12 mouse cellular contexts compared by ENCODE assay signal in genomic region chr12:107971081-107971780, GRCm38 (mm10). TPM values are rescaled to one million over a fixed set of nuclear protein-coding genes. Genes with fewer than 3 reads are reported as not detected.
DNase-seq lines count a peak whose midpoint lies in the region; ATAC-seq and TF ChIP-seq lines count a peak whose summit lies in the region.
"Had no signal": no experiment of that assay in that cellular context is flagged by ENCODE, and none has a peak within 500 bp of the region (broad histone marks: within the 10 kb centered on the region; RNA-seq: fewer than 3 reads in every experiment).

No protein-coding gene starts in this region.

- DNase-seq in T-cell, adult 2 months (ENCODE audit: low spot score), result peak; percentile 65
- DNase-seq in forebrain, embryonic 10.5 days (ENCODE audit: extremely low spot score, low spot score), result no peak
- no peak for DNase-seq in midbrain, postnatal 0 days (ENCODE audit: low spot score)
- no peak for DNase-seq in urinary bladder, postnatal 10 days (ENCODE audit: low spot score)
- no peak for DNase-seq in cerebellum, postnatal 10 days
- DNase-seq in thymus, postnatal 25 days, result no peak
- DNase-seq: adrenal gland, postnatal 14 days; gastrocnemius, adult 2 months; lung, embryonic 14.5 days had no signal

- ATAC-seq in hindbrain, embryonic 15.5 days (ENCODE audit: low FRiP score, low read depth), result peak; percentile 13; the same call in 1 of the 2 replicates
- ATAC-seq in midbrain, postnatal 0 days (ENCODE audit: low FRiP score), result no peak

- no peaks in the 10 kb centered on the region for H3K9me3 ChIP-seq in forebrain, embryonic 10.5 days
- no peaks in the 10 kb centered on the region for H3K9me3 ChIP-seq in hindbrain, embryonic 15.5 days
- H3K9me3 ChIP-seq in midbrain, postnatal 0 days (ENCODE audit: low read length), result no peaks in the 10 kb centered on the region

- H3K36me3 ChIP-seq in forebrain, embryonic 10.5 days (replicated peaks), result peaks cover 9% of the 10 kb centered on the region
- H3K36me3 ChIP-seq in hindbrain, embryonic 15.5 days, result no peaks in the 10 kb centered on the region
- no peaks in the 10 kb centered on the region for H3K36me3 ChIP-seq in midbrain, postnatal 0 days (ENCODE audit: insufficient read depth, low read length)

- H3K9ac ChIP-seq in hindbrain, embryonic 15.5 days, result no peak overlapping the region
- H3K9ac ChIP-seq in midbrain, postnatal 0 days (replicated peaks; ENCODE audit: low read length, poor library complexity, severe bottlenecking), result no peak overlapping the region
- H3K9ac ChIP-seq: lung, embryonic 14.5 days had no signal

- H3K27me3 ChIP-seq in forebrain, embryonic 10.5 days (ENCODE audit: poor library complexity, severe bottlenecking), result peaks cover 27% of the 10 kb centered on the region
- no peaks in the 10 kb centered on the region for H3K27me3 ChIP-seq in hindbrain, embryonic 15.5 days
- no peaks in the 10 kb centered on the region for H3K27me3 ChIP-seq in midbrain, postnatal 0 days (ENCODE audit: insufficient read depth, low read length)

- 75% methylated on average over 12 of the region's 12 CpGs for WGBS in forebrain, embryonic 10.5 days
- 49% methylated on average over 12 of the region's 12 CpGs for WGBS in hindbrain, embryonic 15.5 days
- 58% methylated on average over 12 of the region's 12 CpGs for WGBS in midbrain, postnatal 0 days

- H3K27ac ChIP-seq in forebrain, embryonic 10.5 days, result peak overlapping the region; percentile 79; the same call in 1 of the 2 replicates
- peak overlapping the region; percentile 81 for H3K27ac ChIP-seq in hindbrain, embryonic 15.5 days (replicated peaks)
- peak overlapping the region; percentile 76 for H3K27ac ChIP-seq in midbrain, postnatal 0 days (ENCODE audit: low read depth, low read length)
- H3K27ac ChIP-seq: gastrocnemius, adult 2 months; stomach, postnatal 0 days had no signal

- no peak overlapping the region for H3K4me3 ChIP-seq in forebrain, embryonic 10.5 days
- H3K4me3 ChIP-seq in hindbrain, embryonic 15.5 days, result no peak overlapping the region
- no peak overlapping the region for H3K4me3 ChIP-seq in midbrain, postnatal 0 days (ENCODE audit: low read depth, low read length)
- H3K4me3 ChIP-seq: gastrocnemius, adult 2 months; megakaryocyte, embryonic 14.5 days had no signal

- TF ChIP-seq CTCF in midbrain, postnatal 0 days (IDR thresholded peaks at IDR 0.05), result no peak

- H3K4me1 ChIP-seq in forebrain, embryonic 10.5 days, result peaks cover 97% of the 10 kb centered on the region
- H3K4me1 ChIP-seq in hindbrain, embryonic 15.5 days (replicated peaks), result peaks cover 72% of the 10 kb centered on the region
- peaks cover 13% of the 10 kb centered on the region; the same call in 1 of the 2 replicates for H3K4me1 ChIP-seq in midbrain, postnatal 0 days (ENCODE audit: insufficient read depth, low read length)
- H3K4me1 ChIP-seq: megakaryocyte, embryonic 14.5 days had no signal

- H3K4me2 ChIP-seq in hindbrain, embryonic 15.5 days, result peak overlapping the region; percentile 49
- no peak overlapping the region for H3K4me2 ChIP-seq in midbrain, postnatal 0 days (ENCODE audit: low read depth, low read length, poor library complexity, severe bottlenecking)
- H3K4me2 ChIP-seq: lung, embryonic 14.5 days had no signal

RNA-seq across cellular contexts. Expression of gene Bcl11b, which starts 32.2 kb away (rescaled TPM):
- 3.4 and 5.5 TPM in 2 replicates for polyA plus RNA-seq in forebrain, embryonic 10.5 days (2016; fragmentation: Nextera tagmentation; extraction: Ambion mirVana)
- polyA plus RNA-seq in hindbrain, embryonic 15.5 days (2015; fragmentation: Nextera tagmentation; extraction: Ambion mirVana), result 20.5 and 24.4 TPM in 2 replicates
- 55.2 and 56.8 TPM in 2 replicates for total RNA-seq in midbrain, postnatal 0 days (2014; rRNA removed)
- 18.9 and 19.0 TPM in 2 replicates for polyA plus RNA-seq in midbrain, postnatal 0 days (2015; fragmentation: Nextera tagmentation; extraction: Ambion mirVana)
